Mouse (Mus musculus) neural tube, embryonic 15.5 days (tissue): Measurements from ENCODE around the gene Olfr1243. TPM values are rescaled to one million over a fixed set of nuclear protein-coding genes. Genes with fewer than 3 reads are reported as not detected.
"Not testable (repeated sequence)": the region's sequence is repeated elsewhere in the genome, so short reads cannot be mapped to it uniquely, and the experiment has no call there.

Experiments
- ATAC-seq: fragments of 200-750 bp; cut with Nextera tagmentation; 2 replicates; pipeline ENCODE4 v1.8.0; 2017; ENCODE audit warnings: mild to moderate bottlenecking, moderate TSS enrichment, moderate library complexity; ENCODE audit not compliant: low FRiP score
- H3K27ac ChIP-seq: fragments of 300-500 bp; sonication (generic); replicated peaks from 2 replicates; pipeline ENCODE4 v1.5.1; 2015; ENCODE audit warnings: mild to moderate bottlenecking, inconsistent platforms
- H3K27me3 ChIP-seq: fragments of 300-500 bp; sonication (generic); replicated peaks from 2 replicates; pipeline ENCODE4 v1.6.1; 2015; ENCODE audit warnings: inconsistent platforms
- H3K36me3 ChIP-seq: fragments of 300-500 bp; sonication (generic); 2 replicates; pipeline ENCODE4 v1.6.1; 2015; ENCODE audit warnings: inconsistent platforms
- H3K4me1 ChIP-seq: fragments of 300-500 bp; sonication (generic); 2 replicates; pipeline ENCODE4 v1.6.1; 2015; ENCODE audit warnings: inconsistent platforms
- H3K4me2 ChIP-seq: fragments of 300-500 bp; sonication (generic); 2 replicates; pipeline ENCODE4 v1.6.1; 2015; ENCODE audit warnings: inconsistent platforms, mild to moderate bottlenecking, moderate library complexity
- H3K4me3 ChIP-seq: fragments of 300-500 bp; sonication (generic); replicated peaks from 2 replicates; pipeline ENCODE4 v1.5.1; 2015; ENCODE audit warnings: mild to moderate bottlenecking, inconsistent platforms
- H3K9ac ChIP-seq: fragments of 300-500 bp; sonication (generic); replicated peaks from 2 replicates; pipeline ENCODE4 v1.6.1; 2015; ENCODE audit warnings: mild to moderate bottlenecking, inconsistent platforms
- H3K9me3 ChIP-seq: fragments of 300-500 bp; sonication (generic); replicated peaks from 2 replicates; pipeline ENCODE4 v1.6.1; 2016; ENCODE audit warnings: inconsistent platforms
- WGBS: fragments of 180-500 bp; shearing (Covaris S2); methylation state at CpG from one replicate; pipeline ENCODE4 v1.1.7; 2015; ENCODE audit warnings: mixed read lengths; 5-methylcytosine and 5-hydroxymethylcytosine counted together
- polyA plus RNA-seq: library from polyadenylated mRNA; unstranded; fragments of >200 nt; fragmentation: Nextera tagmentation; extraction: Ambion mirVana; gene quantifications from 2 replicates; pipeline ENCODE4 v1.2.1, GENCODE M21; 2015

Gene Olfr1243
- not detected in 2 replicates for polyA plus RNA-seq

DNA sequence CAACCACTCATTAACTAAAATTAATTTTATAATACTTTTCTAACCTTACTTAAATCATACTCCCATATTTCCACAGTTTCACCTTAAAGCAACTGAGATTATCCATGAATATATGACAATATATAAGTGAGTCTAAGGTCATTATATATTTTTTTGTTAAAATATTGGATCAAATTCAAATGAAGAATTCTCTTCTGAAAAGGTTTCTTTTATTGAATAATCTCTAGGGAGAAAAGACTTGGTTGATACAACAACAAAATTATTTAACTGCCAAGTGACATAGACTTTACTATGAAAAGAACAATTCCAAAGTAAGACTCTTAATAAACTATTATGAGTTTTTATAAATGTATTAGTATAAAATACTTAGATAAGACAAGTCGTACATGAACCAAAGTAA is at the start of gene Olfr1243:
Olfr1243 (minus strand) TSS at position 101 of the 400 bp plus-strand sequence.
- Histone ChIP-seq H3K4me2 (no peak within 1 kb of the TSS), H3K9ac (no peak within 1 kb of the TSS), H3K27ac (no peak within 1 kb of the TSS), H3K4me1 (no peaks in the 10 kb centered on the region), H3K4me3 (no peak within 1 kb of the TSS), H3K9me3 (no peaks in the 10 kb centered on the region), H3K36me3 (no peaks in the 10 kb centered on the region), H3K27me3 (no peaks in the 10 kb centered on the region)
- WGBS, result 90% methylated on average over 1 of the region's 1 CpGs
- no peak for ATAC-seq

DNA sequence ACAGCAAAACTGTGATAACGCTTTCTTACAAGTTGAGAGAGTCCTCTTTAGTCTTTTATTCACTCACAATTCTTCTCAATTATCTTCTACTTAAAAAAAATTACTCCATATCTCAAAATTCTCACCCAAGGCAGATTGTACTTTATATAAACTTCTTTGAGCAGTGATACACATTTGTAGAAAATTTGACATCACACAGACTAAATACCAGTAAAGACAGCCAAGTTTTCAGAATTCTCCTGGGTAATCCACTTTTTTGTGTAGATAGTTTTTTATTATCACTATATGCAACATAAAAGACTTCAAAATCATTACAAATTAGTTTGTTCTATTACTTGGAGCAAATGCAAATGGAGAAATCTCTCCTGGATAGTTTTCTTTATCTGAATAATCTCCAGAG is 47.1 kb upstream of the Olfr1243 start, which contains the start of gene Olfr1245:
Olfr1245 (minus strand) TSS at position 101 of the 400 bp plus-strand sequence.
- Histone ChIP-seq H3K9ac (no peak within 1 kb of the TSS), H3K27me3 (no peaks in the 10 kb centered on the region), H3K9me3 (no peaks in the 10 kb centered on the region), H3K4me3 (no peak within 1 kb of the TSS), H3K36me3 (no peaks in the 10 kb centered on the region), H3K4me2 (no peak within 1 kb of the TSS), H3K4me1 (no peaks in the 10 kb centered on the region), H3K27ac (no peak within 1 kb of the TSS)
- no peak for ATAC-seq
- 82% methylated on average over 1 of the region's 1 CpGs for WGBS

GRCm38 (mm10) chr2:89562706-89563105 is 31.4 kb upstream of the Olfr1243 start:
- H3K4me1 ChIP-seq, ATAC-seq, H3K4me2 ChIP-seq, H3K27me3 ChIP-seq, H3K9ac ChIP-seq, H3K9me3 ChIP-seq, H3K36me3 ChIP-seq, H3K4me3 ChIP-seq, H3K27ac ChIP-seq: not testable (repeated sequence)
- 51% methylated on average over 2 of the region's 2 CpGs for WGBS

DNA sequence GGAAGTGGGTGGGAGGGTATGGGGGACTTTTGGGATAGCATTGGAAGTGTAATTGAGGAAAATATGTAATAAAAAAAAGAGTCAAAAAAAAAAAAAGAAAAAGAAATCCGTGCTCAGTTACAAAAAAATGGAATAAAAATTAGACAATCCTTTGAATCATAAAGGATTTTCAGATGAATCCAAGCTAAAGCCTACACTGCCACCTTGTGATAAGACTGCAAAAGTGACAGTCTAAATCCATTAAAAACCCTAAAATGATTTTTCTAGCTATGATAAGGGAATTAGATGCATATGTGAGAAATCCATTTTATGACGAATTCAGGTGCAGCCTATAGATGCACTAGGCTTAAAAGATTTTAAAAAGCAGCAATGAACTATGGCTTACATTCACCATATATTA is 13.2 kb upstream of the Olfr1243 start:
- H3K36me3 ChIP-seq, result no peaks in the 10 kb centered on the region
- H3K9ac ChIP-seq, result no peak overlapping the region
- no peaks in the 10 kb centered on the region for H3K9me3 ChIP-seq
- no peak overlapping the region for H3K4me2 ChIP-seq
- 63% methylated on average over 2 of the region's 2 CpGs for WGBS
- no peak overlapping the region for H3K4me3 ChIP-seq
- ATAC-seq, result no peak
- H3K4me1 ChIP-seq, result no peaks in the 10 kb centered on the region
- H3K27ac ChIP-seq, result no peak overlapping the region
- no peaks in the 10 kb centered on the region for H3K27me3 ChIP-seq

DNA sequence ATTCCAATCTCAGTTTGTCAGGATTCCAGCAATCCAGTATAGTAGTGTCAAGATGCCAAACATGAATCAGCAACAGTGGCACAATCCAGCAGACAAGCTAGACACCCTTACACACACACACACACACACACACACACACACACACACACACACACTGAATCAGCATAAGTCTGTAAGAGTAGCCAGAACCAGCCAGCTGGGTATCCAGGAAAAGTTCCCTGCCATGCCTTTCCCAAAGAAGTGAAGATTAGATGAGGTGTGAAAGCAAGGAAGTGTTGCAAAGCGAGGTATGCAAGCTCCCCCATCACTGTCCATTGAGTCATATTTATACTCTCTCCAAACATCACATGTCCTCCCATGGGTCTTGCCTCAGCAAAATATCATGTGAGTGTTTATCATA is 8.6 kb upstream of the Olfr1243 start:
- no peaks in the 10 kb centered on the region for H3K36me3 ChIP-seq
- H3K4me1 ChIP-seq, result no peaks in the 10 kb centered on the region
- no peak overlapping the region for H3K27ac ChIP-seq
- no peak overlapping the region for H3K4me2 ChIP-seq
- H3K27me3 ChIP-seq, result no peaks in the 10 kb centered on the region
- no peak overlapping the region for H3K4me3 ChIP-seq
- no peak for ATAC-seq
- no peak overlapping the region for H3K9ac ChIP-seq
- H3K9me3 ChIP-seq, result no peaks in the 10 kb centered on the region
- 80% methylated on average over 1 of the region's 1 CpGs for WGBS

- 86% methylated on average over 1 of the region's 1 CpGs for WGBS
Observed at GRCm38 (mm10) chr2:89498235-89498634, 33.1 kb downstream of the Olfr1243 start, which contains the start of gene Olfr1242. TSS of gene Olfr1242 (minus strand) at chr2:89498335.

DNA sequence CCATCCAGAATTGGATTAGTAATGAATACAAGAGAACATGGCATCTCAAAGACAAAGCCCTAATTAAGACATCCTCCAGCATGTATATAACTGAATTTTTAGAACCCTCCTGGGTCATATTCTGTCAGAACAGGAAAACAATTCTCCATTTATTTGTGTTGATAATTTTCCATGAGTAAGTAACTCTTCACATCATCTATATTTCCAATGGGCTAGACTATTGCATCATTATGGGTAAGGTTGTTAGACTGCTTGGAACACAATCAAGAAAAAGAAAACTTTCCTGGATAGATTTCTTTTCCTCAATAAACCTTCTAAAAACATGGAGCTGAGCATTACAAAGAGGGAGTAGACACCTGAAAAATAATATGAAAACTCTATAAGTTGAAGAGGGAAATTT is 44.3 kb downstream of the Olfr1243 start, which contains the start of gene Olfr1241:
Olfr1241 (minus strand) TSS at position 101 of the 400 bp plus-strand sequence.
- no peak within 1 kb of the TSS for H3K4me2 ChIP-seq
- no peaks in the 10 kb centered on the region for H3K4me1 ChIP-seq
- H3K27me3 ChIP-seq, result no peaks in the 10 kb centered on the region
- H3K4me3 ChIP-seq, result no peak within 1 kb of the TSS
- H3K9me3 ChIP-seq, result no peaks in the 10 kb centered on the region
- H3K36me3 ChIP-seq, result no peaks in the 10 kb centered on the region
- H3K9ac ChIP-seq, result no peak within 1 kb of the TSS
- H3K27ac ChIP-seq, result no peak within 1 kb of the TSS
- ATAC-seq, result no peak

More at GRCm38 (mm10) chr2:89498235-89498634, 33.1 kb downstream of the Olfr1243 start, which contains the start of gene Olfr1242:
- Histone ChIP-seq H3K4me1 (no peaks in the 10 kb centered on the region), H3K4me2 (no peak within 1 kb of the TSS), H3K27ac (no peak within 1 kb of the TSS), H3K4me3 (no peak within 1 kb of the TSS), H3K27me3 (no peaks in the 10 kb centered on the region), H3K9ac (no peak within 1 kb of the TSS), H3K36me3 (no peaks in the 10 kb centered on the region), H3K9me3 (no peaks in the 10 kb centered on the region)
- no peak for ATAC-seq

Other genes starting within 250 kb of the Olfr1243 start
- not detected in 2 replicates for gene Olfr1229, start 243.5 kb downstream of the Olfr1243 start, polyA plus RNA-seq
- not detected in 2 replicates for gene Olfr1230, start 234.2 kb downstream of the Olfr1243 start, polyA plus RNA-seq
- not detected in 2 replicates for gene Olfr1231, start 224.4 kb downstream of the Olfr1243 start, polyA plus RNA-seq
- not detected in 2 replicates for gene Olfr1232, start 201.8 kb downstream of the Olfr1243 start, polyA plus RNA-seq
- not detected in 2 replicates for gene Olfr1233, start 189.1 kb downstream of the Olfr1243 start, polyA plus RNA-seq
- gene Olfr1234, start 166.6 kb downstream of the Olfr1243 start, polyA plus RNA-seq, result not detected in 2 replicates
- not detected in 2 replicates for gene Olfr1238, start 121.8 kb downstream of the Olfr1243 start, polyA plus RNA-seq
- not detected in 2 replicates for gene Olfr1239, start 111.1 kb downstream of the Olfr1243 start, polyA plus RNA-seq
- not detected in 2 replicates for gene Olfr1240, start 88.5 kb downstream of the Olfr1243 start, polyA plus RNA-seq
- gene Olfr1241, start 44.4 kb downstream of the Olfr1243 start, polyA plus RNA-seq, result not detected in 2 replicates
- not detected in 2 replicates for gene Olfr1242, start 33.2 kb downstream of the Olfr1243 start, polyA plus RNA-seq
- gene Olfr1245, start 47.0 kb upstream of the Olfr1243 start, polyA plus RNA-seq, result not detected in 2 replicates
- not detected in 2 replicates for gene Olfr1246, start 61.7 kb upstream of the Olfr1243 start, polyA plus RNA-seq
- gene Olfr1247, start 82.6 kb upstream of the Olfr1243 start, polyA plus RNA-seq, result not detected in 2 replicates
- gene Olfr1248, start 86.8 kb upstream of the Olfr1243 start, polyA plus RNA-seq, result not detected in 2 replicates
- gene Olfr1249, start 103.5 kb upstream of the Olfr1243 start, polyA plus RNA-seq, result not detected in 2 replicates
- not detected in 2 replicates for gene Olfr1250, start 130.0 kb upstream of the Olfr1243 start, polyA plus RNA-seq
- gene Olfr1251, start 140.4 kb upstream of the Olfr1243 start, polyA plus RNA-seq, result not detected in 2 replicates
- gene Olfr1252, start 193.5 kb upstream of the Olfr1243 start, polyA plus RNA-seq, result not detected in 2 replicates
- gene Olfr1253, start 225.6 kb upstream of the Olfr1243 start, polyA plus RNA-seq, result not detected in 2 replicates